Mouse (Mus musculus) embryo, embryonic 11 days (tissue): ENCODE results near the gene Slc9b2.

Source experiments
- DNase-seq: peaks from one replicate; pipeline ENCODE4 v3.0.0-alpha.2; 2015

Gene Slc9b2

DNA sequence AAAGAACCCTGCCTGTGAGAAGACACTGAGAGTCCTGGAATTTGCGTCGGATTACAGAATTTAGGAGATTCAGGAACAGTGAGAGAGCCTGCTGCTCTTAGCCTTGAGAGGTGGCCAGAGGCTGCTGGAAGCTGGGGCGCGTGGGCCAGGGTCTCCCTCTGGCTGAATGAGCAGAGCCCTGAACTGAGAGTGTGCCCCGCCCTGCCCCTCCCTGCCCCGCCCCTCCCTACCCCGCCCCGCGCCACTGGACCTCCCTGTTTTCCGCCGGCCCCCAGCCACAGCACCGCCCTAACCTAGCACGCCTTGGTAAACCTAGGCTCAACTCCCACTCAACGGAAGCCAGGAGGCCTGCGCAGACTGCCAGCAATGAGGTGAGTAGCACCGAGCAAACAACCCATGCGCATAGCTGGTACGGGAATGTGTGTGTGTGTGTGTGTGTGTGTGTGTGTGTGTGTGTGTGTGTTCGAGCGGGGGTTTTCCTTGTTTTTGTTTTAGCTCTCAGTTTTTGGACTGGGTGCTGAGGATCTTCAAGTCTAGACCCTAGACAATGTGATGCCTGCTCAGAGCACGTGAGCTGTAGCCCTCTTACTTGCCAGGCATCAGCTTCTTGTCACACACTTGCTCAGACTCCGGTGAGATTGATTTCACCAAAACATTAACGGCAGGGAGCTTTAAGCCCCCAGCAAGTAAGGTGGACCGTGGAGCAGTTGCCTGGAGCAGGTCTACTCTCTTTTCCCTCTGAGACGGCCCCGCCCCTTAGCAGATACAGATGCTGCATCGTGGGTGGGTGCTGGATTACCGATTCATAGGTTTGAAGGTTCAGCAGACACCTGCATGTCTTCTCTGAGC lies at the start of gene Slc9b2:
TSS of gene Slc9b2 (plus strand) at position 290 of the 849 bp plus-strand sequence.
- peak; percentile 72 for DNase-seq

- DNase-seq, result no peak
Measured at GRCm38 (mm10) chr3:135258919-135259318, 48.6 kb upstream of the Slc9b2 start.

- DNase-seq, result no peak
Measured at GRCm38 (mm10) chr3:135260233-135260632, 47.3 kb upstream of the Slc9b2 start.

GRCm38 (mm10) chr3:135268616-135269015 lies 38.9 kb upstream of the Slc9b2 start:
- DNase-seq, result no peak

DNA sequence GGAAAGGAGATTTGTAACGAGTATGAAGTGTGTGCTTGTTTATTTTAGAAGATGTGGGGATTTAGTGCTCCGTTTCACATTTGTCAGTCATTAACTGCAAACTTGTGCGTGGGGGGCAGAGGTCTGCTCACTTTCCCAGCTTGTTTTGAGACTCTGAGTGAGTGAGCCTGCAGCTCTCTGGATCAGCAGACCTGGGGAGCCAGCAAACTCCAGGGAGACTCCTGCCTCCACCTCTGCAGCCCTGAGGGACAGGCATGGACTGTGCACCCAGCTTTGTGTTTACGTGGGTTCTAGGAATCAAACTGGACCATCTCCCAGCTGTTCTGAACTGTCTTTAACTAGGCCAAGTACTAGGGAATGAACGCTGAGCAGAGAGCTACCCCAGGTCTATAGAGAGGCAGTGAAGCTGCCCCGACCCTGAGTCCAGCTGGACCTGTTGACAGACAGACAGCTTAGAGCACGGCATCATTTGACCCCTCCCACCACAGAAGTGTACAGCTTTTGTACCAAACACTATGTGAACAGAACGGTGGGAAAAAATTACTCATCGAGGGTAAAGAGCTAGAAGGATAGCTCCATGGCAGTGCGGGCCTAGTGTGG lies 38.0 kb upstream of the Slc9b2 start:
- DNase-seq, result no peak

DNA sequence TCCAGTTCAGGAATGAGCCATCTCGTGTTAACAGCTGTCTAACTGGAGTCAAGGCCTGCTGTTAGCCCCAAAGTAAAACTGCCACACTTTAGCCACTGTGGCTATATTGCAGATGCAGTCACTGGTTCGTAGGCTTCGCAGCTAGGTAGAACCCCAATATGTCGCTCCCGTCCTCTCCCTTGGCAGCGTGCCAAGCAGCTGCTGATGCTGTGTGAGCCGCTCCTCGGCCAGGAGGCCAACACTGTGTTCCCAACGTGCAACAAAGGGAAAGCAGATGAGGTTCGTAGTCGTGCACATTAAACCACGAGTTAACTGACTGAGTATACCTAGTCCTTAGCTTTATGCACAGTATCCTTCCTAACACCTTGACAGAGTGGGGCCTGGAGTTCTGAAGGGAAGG lies 34.9 kb upstream of the Slc9b2 start:
- no peak for DNase-seq

- DNase-seq, result no peak
Measured at GRCm38 (mm10) chr3:135273047-135273446, 34.5 kb upstream of the Slc9b2 start.

- DNase-seq, result no peak
Measured at GRCm38 (mm10) chr3:135280160-135280559, 27.3 kb upstream of the Slc9b2 start.

- DNase-seq, result peak; percentile 92
Measured at GRCm38 (mm10) chr3:135280669-135281415, 26.7 kb upstream of the Slc9b2 start, which contains the start of gene Bdh2. Bdh2 (plus strand) TSS chr3:135281221.

- no peak for DNase-seq
Measured at GRCm38 (mm10) chr3:135281701-135282100, 25.8 kb upstream of the Slc9b2 start.

GRCm38 (mm10) chr3:135285256-135285655 lies 22.2 kb upstream of the Slc9b2 start:
- no peak for DNase-seq

DNA sequence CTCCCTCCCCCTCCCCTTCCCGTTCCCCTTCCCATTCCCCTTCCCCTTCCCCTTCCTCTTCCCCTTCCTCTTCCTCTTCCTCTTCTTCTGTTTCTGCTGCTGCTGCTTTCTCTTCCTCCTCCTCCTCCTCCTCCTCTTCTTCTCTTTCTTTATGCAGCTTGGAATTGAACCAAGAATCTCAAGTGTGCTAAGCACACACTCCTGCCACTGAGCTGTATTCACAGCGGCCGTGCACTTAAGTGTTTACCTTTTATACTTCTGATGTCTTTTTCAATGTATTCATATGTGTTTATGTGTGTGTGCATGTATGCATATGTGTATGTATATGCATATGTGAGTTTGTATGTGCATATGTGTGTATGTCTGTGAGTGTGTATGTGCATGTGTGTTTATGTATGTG lies 21.7 kb upstream of the Slc9b2 start:
- DNase-seq, result no peak

DNA sequence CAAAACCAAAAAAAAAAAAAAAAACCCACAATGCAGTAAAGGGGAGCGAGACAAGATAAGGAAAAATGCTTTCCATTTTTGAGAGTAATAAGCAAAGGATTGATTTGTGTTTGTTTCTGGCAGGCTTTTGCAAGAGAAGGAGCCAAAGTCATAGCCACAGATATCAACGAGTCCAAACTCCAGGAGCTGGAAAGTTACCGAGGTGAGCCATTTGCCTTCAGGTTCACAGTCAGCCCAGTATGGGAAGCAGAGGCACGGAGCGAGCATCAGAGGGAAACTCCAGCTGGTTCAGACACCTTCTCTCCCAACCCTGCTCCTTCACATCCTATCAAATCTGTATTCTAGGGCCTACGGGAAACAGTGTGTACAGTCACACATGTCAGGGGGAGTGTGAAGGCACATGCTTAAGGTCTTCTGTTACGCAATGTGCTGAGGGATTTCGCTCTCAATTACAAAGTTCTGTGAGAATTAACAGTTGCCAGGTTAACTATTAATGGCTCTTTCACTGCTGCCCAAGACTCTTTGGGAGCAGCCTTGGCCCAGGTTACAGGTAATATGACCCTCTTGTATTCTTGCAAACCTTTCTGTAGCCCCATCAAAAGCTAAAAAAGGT lies 19.3 kb upstream of the Slc9b2 start:
- DNase-seq, result no peak

DNA sequence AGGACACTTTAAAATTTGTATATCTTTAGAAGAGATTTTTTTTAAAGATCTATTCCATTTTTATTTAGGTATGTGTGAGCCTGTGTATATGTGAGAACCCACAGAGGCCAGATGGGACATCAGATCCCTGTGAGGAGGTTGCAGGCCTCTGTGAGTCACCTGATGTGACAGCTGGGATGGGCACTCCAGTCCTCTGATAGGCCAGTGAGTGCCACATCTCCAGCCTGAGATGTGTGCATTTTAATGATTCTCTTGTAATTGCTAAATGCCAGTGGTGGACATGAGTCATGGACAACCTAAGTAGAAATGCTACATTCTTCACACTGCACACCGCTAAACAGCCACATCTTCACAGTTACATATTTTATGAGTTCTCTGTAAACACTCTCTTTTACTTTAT lies 18.4 kb upstream of the Slc9b2 start:
- no peak for DNase-seq

DNA sequence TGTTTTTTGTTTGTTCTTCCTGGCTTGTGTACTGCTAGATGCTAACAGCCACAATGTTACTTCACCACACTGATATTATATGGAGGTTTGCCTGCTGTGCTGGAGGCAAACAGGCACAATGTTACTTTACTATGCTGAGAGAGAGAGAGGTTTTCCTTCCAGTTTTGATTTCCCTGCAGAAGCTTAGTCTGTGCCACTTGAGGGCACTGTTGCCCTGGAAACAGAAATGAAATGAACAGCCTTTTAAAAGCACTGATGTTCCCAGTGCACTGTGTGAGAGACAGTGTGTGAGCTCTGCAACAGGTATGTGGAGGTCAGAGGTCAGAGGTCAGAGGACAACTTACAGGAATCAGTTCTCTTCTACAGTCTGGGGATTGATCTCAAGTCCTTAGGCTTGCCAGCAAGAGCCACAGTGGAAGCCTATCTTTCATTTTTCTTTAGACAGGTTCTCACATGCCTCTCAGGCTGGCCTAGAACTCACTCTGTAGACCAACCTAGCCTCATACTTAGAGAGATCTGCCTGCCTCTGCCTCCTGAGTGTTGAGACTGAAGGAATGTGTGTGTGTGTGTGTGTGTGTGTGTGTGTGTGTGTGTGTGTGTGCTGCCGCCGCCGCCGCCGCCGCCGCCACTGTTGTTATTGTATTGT lies 17.1 kb upstream of the Slc9b2 start:
- peak; percentile 78 for DNase-seq

- no peak for DNase-seq
Measured at GRCm38 (mm10) chr3:135293703-135294102, 13.8 kb upstream of the Slc9b2 start.

DNA sequence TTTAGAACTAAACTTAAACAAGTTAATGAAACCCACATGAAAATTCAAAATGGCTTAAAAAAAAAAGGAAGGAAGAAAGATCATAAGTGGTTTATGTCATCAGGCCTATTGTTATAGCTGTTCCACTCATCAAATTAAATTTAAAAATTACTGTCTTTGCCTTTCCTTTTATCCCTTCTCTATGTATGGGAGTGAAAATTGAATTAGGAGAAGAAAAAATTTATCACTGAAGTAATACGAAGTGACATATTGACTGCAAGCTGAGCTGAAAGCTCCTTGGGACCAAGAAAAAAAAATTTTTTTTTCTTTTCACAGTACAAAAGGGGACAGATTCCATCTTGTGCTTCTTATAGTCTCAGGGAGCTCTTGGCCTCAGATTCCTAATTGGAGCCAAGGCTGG lies 11.9 kb upstream of the Slc9b2 start:
- DNase-seq, result no peak

- no peak for DNase-seq
Measured at GRCm38 (mm10) chr3:135298560-135298959, 8.9 kb upstream of the Slc9b2 start.

GRCm38 (mm10) chr3:135300081-135300480 lies 7.4 kb upstream of the Slc9b2 start:
- DNase-seq, result no peak

DNA sequence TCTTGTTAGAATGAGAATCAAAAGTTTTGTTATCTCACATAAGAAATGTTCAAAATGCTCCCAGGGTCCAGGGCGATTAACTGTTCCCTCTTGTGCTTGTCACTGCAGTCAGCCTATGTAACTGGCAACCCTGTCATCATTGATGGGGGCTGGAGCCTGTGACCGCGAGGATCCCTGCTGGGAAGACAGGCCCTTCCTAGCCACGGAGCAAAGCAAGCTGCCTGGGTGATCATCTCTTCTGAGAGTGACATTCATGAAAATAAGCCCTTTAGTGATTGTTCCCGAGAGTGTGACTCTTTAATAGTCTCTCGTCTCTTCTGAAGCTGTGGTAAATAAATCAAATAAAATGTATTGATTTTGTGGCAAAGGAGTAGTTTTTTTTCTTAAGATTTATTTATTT lies 3.4 kb upstream of the Slc9b2 start:
- DNase-seq, result peak; percentile 47

DNA sequence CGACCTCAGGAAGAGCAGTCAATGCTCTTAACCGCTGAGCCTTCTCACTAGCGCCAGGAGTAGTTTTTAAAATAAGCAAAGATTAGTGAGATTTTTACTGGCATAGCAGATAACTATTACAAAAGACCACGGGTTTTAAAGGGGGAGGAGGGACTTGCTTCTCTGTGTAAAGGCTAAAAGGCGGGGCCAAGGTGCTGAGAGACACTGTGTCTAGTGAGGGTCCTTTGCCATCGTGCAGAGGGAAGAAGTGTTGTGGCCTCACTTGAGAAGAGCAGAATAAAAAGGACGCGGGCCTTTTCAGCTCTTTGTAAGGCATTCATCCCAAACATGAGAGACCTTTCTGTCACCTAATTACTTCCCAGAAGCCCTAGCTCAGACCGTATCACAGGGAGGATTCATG lies 2.9 kb upstream of the Slc9b2 start:
- DNase-seq, result peak; percentile 52

DNA sequence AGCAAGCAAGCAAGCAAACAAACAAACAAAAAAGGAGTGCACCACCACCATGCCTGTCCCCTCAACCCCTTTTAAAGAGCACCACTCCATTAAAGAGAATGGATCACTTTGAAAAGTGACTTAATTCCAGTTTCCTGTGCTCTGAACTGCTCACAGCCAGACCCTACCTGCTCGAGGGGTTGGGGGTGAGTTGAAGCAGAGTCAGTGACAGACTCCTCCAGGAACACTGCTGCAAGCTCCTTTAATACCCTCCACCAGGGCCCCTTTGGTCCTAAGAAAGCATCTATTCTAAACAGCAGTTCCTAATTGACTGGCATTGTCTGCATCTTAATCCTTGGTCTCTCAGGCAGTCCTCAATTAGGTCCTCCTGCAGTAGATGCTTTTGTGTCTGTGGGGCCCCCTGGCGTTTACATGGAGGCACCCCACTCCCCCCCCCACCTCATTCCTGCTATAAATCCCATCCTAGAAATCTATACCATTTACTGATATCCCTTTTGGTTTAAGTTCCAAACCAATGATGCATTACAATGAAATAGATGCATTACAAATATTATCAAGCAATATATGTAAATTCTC lies 5.5 kb downstream of the Slc9b2 start:
- DNase-seq, result no peak
